Mouse (Mus musculus) CH12.LX (cell line): ENCODE results near the gene Hmga2.

Experiments
- CTCF ChIP-seq, 2 experiments: IDR thresholded peaks in 1 of 2; conservative IDR thresholded peaks in 1 of 2; 2 replicates each; pipeline ENCODE4 v1.5.1; 2011 to 2012; ENCODE audit warnings: low read depth in 2 of 2, low read length in 2 of 2, improper control_type of control experiment in 1 of 2, inconsistent platforms in 1 of 2, mild to moderate bottlenecking in 1 of 2, moderate library complexity in 1 of 2
- POLR2A ChIP-seq: IDR thresholded peaks from 2 replicates; pipeline ENCODE4 v1.6.1; 2011; ENCODE audit warnings: low read depth, mild to moderate bottlenecking, improper control_type of control experiment, low read length
- TBP ChIP-seq: conservative IDR thresholded peaks from 2 replicates; pipeline ENCODE4 v1.6.1; 2011; ENCODE audit warnings: low read depth, low read length, improper control_type of control experiment

DNA sequence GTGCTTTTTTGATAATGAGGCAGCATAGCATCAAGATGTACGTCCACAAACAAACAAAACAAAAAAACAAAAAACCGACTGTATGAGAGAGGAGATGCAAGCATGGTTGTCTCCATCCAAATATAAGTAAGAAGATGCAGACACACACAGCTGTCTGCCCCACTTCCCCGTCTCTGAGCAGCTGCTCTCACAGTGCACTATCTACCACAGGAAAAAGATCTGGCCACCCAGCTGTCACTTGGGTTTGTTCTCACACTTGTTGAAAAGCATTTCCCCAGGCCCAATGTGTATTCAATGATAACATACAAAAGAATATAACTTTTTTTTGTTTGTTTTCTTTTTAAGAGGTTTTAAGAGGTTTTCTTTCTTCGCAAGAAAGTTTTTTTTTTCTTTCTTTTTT lies 65.3 kb downstream of the Hmga2 start:
- no peak for TF ChIP-seq CTCF (conservative IDR thresholded peaks at IDR 0.05 in 1 of 2, IDR thresholded peaks at IDR 0.05 in 1 of 2; ENCODE audit: low read depth in 2 of 2, low read length in 2 of 2)
- no peak for TF ChIP-seq POLR2A
- TF ChIP-seq TBP, result no peak
